Mouse (Mus musculus): ENCODE data around the gene Sbk1. TPM values are rescaled to one million over a fixed set of nuclear protein-coding genes. Genes with fewer than 3 reads are reported as not detected.

Gene Sbk1
- polyA plus RNA-seq, 1 experiment from 2014 or later, result 292 TPM

DNA sequence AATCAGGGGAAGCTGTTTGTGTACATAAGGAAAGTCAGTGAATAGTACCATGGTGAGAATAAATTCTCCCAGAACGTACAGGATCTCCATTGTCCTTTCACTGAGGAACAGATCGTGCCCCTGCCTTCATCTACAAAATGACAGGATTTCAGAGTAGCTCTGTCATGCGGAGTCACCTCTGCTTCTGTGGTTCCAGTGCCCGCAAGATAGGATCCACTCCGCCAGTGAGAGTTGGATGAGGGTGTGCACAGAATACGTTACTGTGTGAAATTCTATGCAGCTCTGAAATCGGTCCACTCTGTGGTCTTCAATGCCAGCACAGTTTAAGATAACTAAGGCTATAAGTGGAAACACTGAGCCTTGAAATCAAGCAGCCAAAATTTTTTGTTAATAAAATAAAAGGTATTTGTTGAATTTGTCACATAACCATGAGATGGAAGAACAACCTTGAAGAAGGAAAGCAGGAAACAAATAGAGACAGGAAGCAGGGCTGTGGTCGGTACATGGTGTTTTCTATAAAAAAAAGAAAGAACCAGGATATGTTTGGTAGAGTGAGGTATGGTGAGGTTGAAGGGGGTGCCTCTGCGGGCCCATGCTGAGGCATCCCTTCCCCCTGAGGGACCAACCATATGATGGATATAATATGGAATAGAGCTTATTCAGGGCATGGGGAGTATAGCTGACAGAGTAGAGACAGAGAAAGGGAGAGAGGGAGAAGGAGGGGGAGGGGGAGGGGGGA, 57.7 kb downstream of the Sbk1 start:
- H3K4me3 ChIP-seq, result no peak overlapping the region
- H3K9ac ChIP-seq, result no peak overlapping the region
- no peak overlapping the region for H3K27ac ChIP-seq (replicated peaks)
- no peaks in the 10 kb centered on the region for H3K9me3 ChIP-seq
- H3K36me3 ChIP-seq, result no peaks in the 10 kb centered on the region
- 87% methylated on average over 9 of the region's 9 CpGs for WGBS
- no peak for ATAC-seq (ENCODE audit: low FRiP score, low read depth)
- no peaks in the 10 kb centered on the region for H3K27me3 ChIP-seq
- H3K4me2 ChIP-seq, result no peak overlapping the region
- H3K4me1 ChIP-seq (replicated peaks), result no peaks in the 10 kb centered on the region

DNA sequence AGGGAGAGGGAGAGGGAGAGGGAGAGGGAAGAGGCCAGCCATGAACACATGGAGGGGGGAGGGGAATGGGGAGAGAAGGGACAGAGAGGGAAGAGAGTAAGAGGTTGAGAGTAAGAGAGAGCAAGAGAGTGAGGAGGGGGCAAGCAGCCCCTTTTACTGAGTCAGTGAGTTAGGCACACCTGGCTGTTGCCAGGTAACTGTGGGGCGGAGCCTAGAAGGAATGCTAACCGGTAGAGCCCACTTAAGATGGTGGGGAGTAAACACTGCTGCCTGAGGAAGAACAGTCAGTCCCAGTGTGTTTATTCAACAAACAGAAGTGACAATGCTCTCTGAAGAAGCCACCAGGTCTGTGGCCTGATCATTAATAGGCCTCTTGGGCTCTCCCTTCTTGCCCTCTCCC, 58.3 kb downstream of the Sbk1 start:
- H3K9me3 ChIP-seq, result no peaks in the 10 kb centered on the region
- WGBS, result 67% methylated on average over 2 of the region's 2 CpGs
- no peak overlapping the region for H3K9ac ChIP-seq
- no peaks in the 10 kb centered on the region for H3K4me1 ChIP-seq (replicated peaks)
- H3K4me2 ChIP-seq, result no peak overlapping the region
- ATAC-seq (ENCODE audit: low FRiP score, low read depth), result no peak
- no peak overlapping the region for H3K4me3 ChIP-seq
- H3K27ac ChIP-seq (replicated peaks), result no peak overlapping the region
- H3K27me3 ChIP-seq, result no peaks in the 10 kb centered on the region
- no peaks in the 10 kb centered on the region for H3K36me3 ChIP-seq

DNA sequence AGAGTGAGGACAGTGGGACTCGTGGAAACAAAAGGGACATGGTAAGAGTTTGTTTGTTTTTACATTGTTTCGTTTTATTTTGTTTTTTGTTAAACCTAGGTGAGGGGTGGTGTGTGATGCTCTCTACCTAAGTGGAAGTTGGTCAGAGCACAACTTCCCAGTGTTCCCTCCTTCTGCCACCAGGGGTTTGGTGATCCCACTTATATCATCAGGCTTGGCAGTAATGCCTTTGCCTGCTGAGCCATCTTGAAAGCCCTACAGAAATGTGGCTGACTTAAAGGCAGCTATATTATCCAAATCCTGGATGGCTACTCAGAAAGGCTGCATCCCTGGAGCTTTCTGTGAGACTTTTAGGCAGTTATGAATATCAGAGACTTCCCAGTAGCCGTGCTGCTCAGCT, 60.3 kb downstream of the Sbk1 start:
- Histone ChIP-seq H3K4me2 (no peak overlapping the region), H3K9ac (no peak overlapping the region), H3K4me3 (no peak overlapping the region), H3K9me3 (no peaks in the 10 kb centered on the region), H3K4me1 (replicated peaks) (no peaks in the 10 kb centered on the region), H3K36me3 (no peaks in the 10 kb centered on the region), H3K27ac (replicated peaks) (no peak overlapping the region), H3K27me3 (no peaks in the 10 kb centered on the region)
- ATAC-seq (ENCODE audit: low FRiP score, low read depth), result no peak
- WGBS, result 80% methylated on average over 3 of the region's 3 CpGs

DNA sequence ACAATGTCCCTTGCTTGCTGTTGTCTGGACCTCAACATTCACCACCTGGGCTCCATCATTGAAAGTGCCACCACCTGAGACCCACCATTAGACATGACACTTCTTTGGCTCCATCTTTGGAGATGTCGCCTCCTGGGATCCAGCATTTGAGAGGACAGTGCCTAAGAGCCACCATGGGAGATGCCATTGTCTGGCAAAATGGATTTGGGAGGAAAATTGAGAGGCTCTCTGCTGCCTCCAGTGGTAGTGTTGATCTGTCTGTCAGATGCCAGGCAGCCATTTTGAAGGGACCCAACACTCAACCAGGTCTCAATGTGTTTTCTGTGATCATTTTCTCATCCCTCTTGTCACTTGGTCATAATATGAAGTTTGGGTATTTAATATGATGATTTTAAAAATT, 63.1 kb downstream of the Sbk1 start:
- no peak overlapping the region for H3K27ac ChIP-seq (replicated peaks)
- H3K9ac ChIP-seq, result no peak overlapping the region
- no peaks in the 10 kb centered on the region for H3K4me1 ChIP-seq (replicated peaks)
- H3K27me3 ChIP-seq, result no peaks in the 10 kb centered on the region
- ATAC-seq (ENCODE audit: low FRiP score, low read depth), result no peak
- no peak overlapping the region for H3K4me2 ChIP-seq
- no peaks in the 10 kb centered on the region for H3K36me3 ChIP-seq
- no peak overlapping the region for H3K4me3 ChIP-seq
- no peaks in the 10 kb centered on the region for H3K9me3 ChIP-seq
- 90% methylated on average over 1 of the region's 1 CpGs for WGBS

DNA sequence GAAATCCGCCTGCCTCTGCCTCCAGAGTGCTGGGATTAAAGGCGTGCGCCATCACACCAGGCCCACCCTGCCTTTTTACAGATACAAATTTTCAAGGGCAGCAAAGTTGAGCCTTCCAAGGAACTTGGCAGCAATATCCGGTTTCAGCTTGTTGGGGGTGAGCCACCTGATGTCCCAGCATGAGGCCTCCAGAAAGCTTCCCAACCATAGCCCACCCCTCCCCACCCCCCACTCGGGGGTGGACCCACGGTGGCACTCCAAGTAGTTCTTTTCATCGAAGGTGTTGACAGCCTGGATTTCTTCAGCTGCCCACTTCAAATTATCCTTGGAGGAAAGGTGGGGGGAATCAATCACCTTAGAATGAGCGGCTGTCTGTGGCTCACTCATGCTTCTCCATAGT, 66.5 kb downstream of the Sbk1 start:
- no peak overlapping the region for H3K4me2 ChIP-seq

DNA sequence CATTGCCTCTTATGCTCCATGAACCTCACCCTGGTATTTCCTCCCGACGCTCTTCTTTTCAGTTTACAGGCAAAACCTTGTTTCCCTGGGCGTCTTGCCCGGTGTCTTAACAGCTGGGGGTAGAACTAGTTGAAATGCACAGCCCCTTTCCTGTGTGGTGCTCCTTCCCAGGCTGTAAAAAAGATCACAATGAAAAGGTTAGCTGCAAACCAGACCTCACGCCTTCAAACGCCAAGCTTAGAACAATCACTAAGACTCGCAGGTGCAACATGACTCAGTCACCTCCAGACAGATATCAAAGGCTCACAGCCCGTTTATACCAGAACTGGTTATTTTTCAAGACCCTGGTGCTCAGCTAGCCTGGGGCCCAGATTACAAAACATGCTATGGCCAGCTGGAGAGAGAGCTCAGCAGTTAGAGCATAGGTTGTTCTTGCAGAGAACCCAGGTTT, 67.1 kb downstream of the Sbk1 start:
- Histone ChIP-seq H3K36me3 (no peaks in the 10 kb centered on the region), H3K4me1 (replicated peaks) (no peaks in the 10 kb centered on the region), H3K27ac (replicated peaks) (no peak overlapping the region), H3K9me3 (no peaks in the 10 kb centered on the region), H3K4me3 (no peak overlapping the region), H3K9ac (no peak overlapping the region), H3K4me2 (no peak overlapping the region), H3K27me3 (no peaks in the 10 kb centered on the region)
- 75% methylated on average over 8 of the region's 8 CpGs for WGBS
- ATAC-seq (ENCODE audit: low FRiP score, low read depth), result no peak

More for the DNA sequence above, 66.5 kb downstream of the Sbk1 start:
- H3K27me3 ChIP-seq, result no peaks in the 10 kb centered on the region
- no peak overlapping the region for H3K9ac ChIP-seq
- 86% methylated on average over 8 of the region's 8 CpGs for WGBS
- no peak overlapping the region for H3K4me3 ChIP-seq
- H3K27ac ChIP-seq (replicated peaks), result no peak overlapping the region
- ATAC-seq (ENCODE audit: low FRiP score, low read depth), result no peak
- no peaks in the 10 kb centered on the region for H3K4me1 ChIP-seq (replicated peaks)
- H3K36me3 ChIP-seq, result no peaks in the 10 kb centered on the region
- no peaks in the 10 kb centered on the region for H3K9me3 ChIP-seq

DNA sequence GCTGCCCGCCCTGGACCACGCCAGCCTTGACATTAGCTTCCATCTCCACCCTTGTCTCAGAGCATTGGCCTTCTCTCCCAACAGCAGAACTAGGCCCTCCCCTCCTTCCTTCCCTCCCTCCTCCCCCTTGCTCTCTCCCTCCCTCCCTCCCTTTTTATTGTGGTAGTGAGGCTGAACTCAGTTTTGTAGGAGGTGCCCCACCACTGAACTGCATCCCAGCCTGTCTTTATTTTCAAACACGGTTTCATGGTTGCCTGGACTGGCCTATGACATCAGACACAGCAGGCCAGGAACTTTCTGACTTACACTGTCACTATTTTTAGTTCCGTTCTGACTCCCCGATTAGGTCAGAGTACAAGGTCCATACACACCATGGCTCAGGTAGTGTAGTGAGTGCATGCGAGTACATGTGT, 67.8 kb downstream of the Sbk1 start:
- no peak overlapping the region for H3K9ac ChIP-seq
- H3K36me3 ChIP-seq, result no peaks in the 10 kb centered on the region
- H3K4me2 ChIP-seq, result no peak overlapping the region
- H3K27me3 ChIP-seq, result no peaks in the 10 kb centered on the region
- no peaks in the 10 kb centered on the region for H3K9me3 ChIP-seq
- H3K4me1 ChIP-seq (replicated peaks), result no peaks in the 10 kb centered on the region
- 74% methylated on average over 6 of the region's 6 CpGs for whole genome bisulfite sequencing
- no peak overlapping the region for H3K4me3 ChIP-seq
- no peak for ATAC-seq (ENCODE audit: low FRiP score, low read depth)
- no peak overlapping the region for H3K27ac ChIP-seq (replicated peaks)

DNA sequence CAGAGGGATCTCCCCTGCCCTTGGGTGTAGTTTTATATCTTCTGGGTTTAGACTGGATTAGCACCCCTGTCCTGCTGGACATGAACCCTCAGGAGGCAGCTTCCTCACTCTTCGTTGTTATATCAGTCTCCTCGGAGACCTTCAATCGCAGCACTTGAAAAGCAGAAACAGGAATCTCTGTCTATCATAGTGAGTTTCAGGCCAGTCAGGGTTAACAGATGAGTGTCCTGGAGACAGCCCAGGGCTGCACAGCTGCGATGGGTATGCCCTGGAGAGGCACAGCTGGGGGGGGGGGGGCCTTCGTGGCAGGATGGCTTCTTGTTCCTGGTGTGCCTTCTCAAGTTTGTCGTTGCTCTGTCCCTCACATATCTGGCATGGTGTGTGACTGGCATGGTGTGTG, 68.5 kb downstream of the Sbk1 start:
- ATAC-seq (ENCODE audit: low FRiP score, low read depth), result no peak
- no peak overlapping the region for H3K27ac ChIP-seq (replicated peaks)
- no peaks in the 10 kb centered on the region for H3K36me3 ChIP-seq
- no peak overlapping the region for H3K4me2 ChIP-seq
- no peaks in the 10 kb centered on the region for H3K4me1 ChIP-seq (replicated peaks)
- WGBS, result 55% methylated on average over 6 of the region's 6 CpGs
- no peaks in the 10 kb centered on the region for H3K9me3 ChIP-seq
- H3K27me3 ChIP-seq, result no peaks in the 10 kb centered on the region
- no peak overlapping the region for H3K9ac ChIP-seq
- H3K4me3 ChIP-seq, result no peak overlapping the region

Other genes with a start within 250 kb of the Sbk1 start
- gene Gsg1l, start 190.2 kb upstream of the Sbk1 start, polyA plus RNA-seq (2015; fragmentation: Nextera tagmentation; extraction: Ambion mirVana), result 14.4 and 18.4 TPM in 2 replicates
- 52.2 and 55.6 TPM in 2 replicates for gene Xpo6, start 72.1 kb upstream of the Sbk1 start, polyA plus RNA-seq (2015; fragmentation: Nextera tagmentation; extraction: Ambion mirVana)
- 1.2 and 1.3 TPM in 2 replicates for gene Lat, start 97.0 kb downstream of the Sbk1 start, polyA plus RNA-seq (2015; fragmentation: Nextera tagmentation; extraction: Ambion mirVana)
- 82.7 and 90.9 TPM in 2 replicates for gene Spns1, start 104.8 kb downstream of the Sbk1 start, polyA plus RNA-seq (2015; fragmentation: Nextera tagmentation; extraction: Ambion mirVana)
- 2.7 and 3.5 TPM in 2 replicates for gene Nfatc2ip, start 124.1 kb downstream of the Sbk1 start, polyA plus RNA-seq (2015; fragmentation: Nextera tagmentation; extraction: Ambion mirVana)
- gene Cd19, start 142.3 kb downstream of the Sbk1 start, polyA plus RNA-seq (2015; fragmentation: Nextera tagmentation; extraction: Ambion mirVana), result 0.06 and 0.08 TPM in 2 replicates
- gene Rabep2, start 156.1 kb downstream of the Sbk1 start, polyA plus RNA-seq (2015; fragmentation: Nextera tagmentation; extraction: Ambion mirVana), result 22.8 and 24.2 TPM in 2 replicates
- 0.55 and 0.71 TPM in 2 replicates for gene Atp2a1, start 190.5 kb downstream of the Sbk1 start, polyA plus RNA-seq (2015; fragmentation: Nextera tagmentation; extraction: Ambion mirVana)
- gene Sh2b1, start 202.8 kb downstream of the Sbk1 start, polyA plus RNA-seq (2015; fragmentation: Nextera tagmentation; extraction: Ambion mirVana), result 70.9 and 77.1 TPM in 2 replicates
- gene Tufm, start 214.7 kb downstream of the Sbk1 start, polyA plus RNA-seq (2015; fragmentation: Nextera tagmentation; extraction: Ambion mirVana), result 126 and 130 TPM in 2 replicates
- gene Atxn2l, start 230.8 kb downstream of the Sbk1 start, polyA plus RNA-seq (2015; fragmentation: Nextera tagmentation; extraction: Ambion mirVana), result 68.6 and 75.7 TPM in 2 replicates